Mouse (Mus musculus): Measurements from ENCODE around the gene Pou5f1. TPM values are rescaled to one million over a fixed set of nuclear protein-coding genes. Genes with fewer than 3 reads are reported as not detected.

Gene Pou5f1
- polyA plus RNA-seq, 1 experiment from 2014 or later = 0.56 TPM

- Histone ChIP-seq H3K9ac (replicated peaks) (no peak overlapping the region), H3K4me3 (replicated peaks) (no peak overlapping the region), H3K4me2 (no peak overlapping the region), H3K27me3 (no peaks in the 10 kb centered on the region), H3K9me3 (no peaks in the 10 kb centered on the region), H3K4me1 (replicated peaks) (no peaks in the 10 kb centered on the region), H3K36me3 (no peaks in the 10 kb centered on the region), H3K27ac (no peak overlapping the region)
- no peak for ATAC-seq (ENCODE audit: insufficient number of reproducible peaks, insufficient read depth, low FRiP score, low TSS enrichment, low read depth)
- 52% methylated on average over 10 of the region's 10 CpGs for WGBS
Observed at GRCm38 (mm10) chr17:35539540-35539939, 33.7 kb downstream of the Pou5f1 start.

GRCm38 (mm10) chr17:35542761-35543411, 37.1 kb downstream of the Pou5f1 start:
- Histone ChIP-seq H3K4me1 (replicated peaks) (no peaks in the 10 kb centered on the region), H3K4me2 (no peak overlapping the region), H3K27me3 (no peaks in the 10 kb centered on the region), H3K4me3 (replicated peaks) (no peak overlapping the region), H3K9me3 (no peaks in the 10 kb centered on the region), H3K27ac (no peak overlapping the region), H3K9ac (replicated peaks) (no peak overlapping the region), H3K36me3 (no peaks in the 10 kb centered on the region)
- no peak for ATAC-seq (ENCODE audit: insufficient number of reproducible peaks, insufficient read depth, low FRiP score, low TSS enrichment, low read depth)
- WGBS = 85% methylated on average over 15 of the region's 15 CpGs

GRCm38 (mm10) chr17:35543412-35543861, 37.6 kb downstream of the Pou5f1 start:
- no peaks in the 10 kb centered on the region for H3K36me3 ChIP-seq
- H3K9ac ChIP-seq (replicated peaks) = no peak overlapping the region
- no peaks in the 10 kb centered on the region for H3K9me3 ChIP-seq
- no peaks in the 10 kb centered on the region for H3K27me3 ChIP-seq
- no peaks in the 10 kb centered on the region for H3K4me1 ChIP-seq (replicated peaks)
- ATAC-seq (ENCODE audit: insufficient number of reproducible peaks, insufficient read depth, low FRiP score, low TSS enrichment, low read depth) = no peak
- WGBS = 65% methylated on average over 14 of the region's 14 CpGs
- no peak overlapping the region for H3K4me3 ChIP-seq (replicated peaks)
- no peak overlapping the region for H3K4me2 ChIP-seq
- H3K27ac ChIP-seq = no peak overlapping the region

- Histone ChIP-seq H3K9ac (replicated peaks) (no peak overlapping the region), H3K4me2 (no peak overlapping the region), H3K27me3 (no peaks in the 10 kb centered on the region), H3K27ac (no peak overlapping the region), H3K36me3 (no peaks in the 10 kb centered on the region), H3K4me3 (replicated peaks) (no peak overlapping the region), H3K4me1 (replicated peaks) (no peaks in the 10 kb centered on the region), H3K9me3 (no peaks in the 10 kb centered on the region)
- 84% methylated on average over 6 of the region's 6 CpGs for WGBS
- no peak for ATAC-seq (ENCODE audit: insufficient number of reproducible peaks, insufficient read depth, low FRiP score, low TSS enrichment, low read depth)
Observed at GRCm38 (mm10) chr17:35544001-35544400, 38.2 kb downstream of the Pou5f1 start.

GRCm38 (mm10) chr17:35544680-35545079, 38.9 kb downstream of the Pou5f1 start:
- no peak overlapping the region for H3K4me2 ChIP-seq
- 39% methylated on average over 6 of the region's 6 CpGs for WGBS
- H3K9me3 ChIP-seq = no peaks in the 10 kb centered on the region
- H3K27ac ChIP-seq = no peak overlapping the region
- no peaks in the 10 kb centered on the region for H3K36me3 ChIP-seq
- no peaks in the 10 kb centered on the region for H3K27me3 ChIP-seq
- no peak overlapping the region for H3K4me3 ChIP-seq (replicated peaks)
- ATAC-seq (ENCODE audit: insufficient number of reproducible peaks, insufficient read depth, low FRiP score, low TSS enrichment, low read depth) = no peak
- H3K4me1 ChIP-seq (replicated peaks) = no peaks in the 10 kb centered on the region
- no peak overlapping the region for H3K9ac ChIP-seq (replicated peaks)

GRCm38 (mm10) chr17:35547465-35547864, 41.6 kb downstream of the Pou5f1 start:
- no peak overlapping the region for H3K27ac ChIP-seq
- ATAC-seq (ENCODE audit: insufficient number of reproducible peaks, insufficient read depth, low FRiP score, low TSS enrichment, low read depth) = no peak
- no peak overlapping the region for H3K4me2 ChIP-seq
- H3K9ac ChIP-seq (replicated peaks) = no peak overlapping the region
- H3K27me3 ChIP-seq = no peaks in the 10 kb centered on the region
- no peaks in the 10 kb centered on the region for H3K9me3 ChIP-seq
- 61% methylated on average over 2 of the region's 2 CpGs for WGBS
- H3K4me3 ChIP-seq (replicated peaks) = no peak overlapping the region
- H3K4me1 ChIP-seq (replicated peaks) = no peaks in the 10 kb centered on the region
- H3K36me3 ChIP-seq = no peaks in the 10 kb centered on the region

GRCm38 (mm10) chr17:35548636-35549035, 42.8 kb downstream of the Pou5f1 start:
- WGBS = 32% methylated on average over 5 of the region's 5 CpGs
- ATAC-seq (ENCODE audit: insufficient number of reproducible peaks, insufficient read depth, low FRiP score, low TSS enrichment, low read depth) = no peak
- Histone ChIP-seq H3K36me3 (no peaks in the 10 kb centered on the region), H3K4me1 (replicated peaks) (no peaks in the 10 kb centered on the region), H3K4me3 (replicated peaks) (no peak overlapping the region), H3K4me2 (no peak overlapping the region), H3K27me3 (no peaks in the 10 kb centered on the region), H3K9ac (replicated peaks) (no peak overlapping the region), H3K9me3 (no peaks in the 10 kb centered on the region), H3K27ac (no peak overlapping the region)

GRCm38 (mm10) chr17:35549437-35550142, 43.8 kb downstream of the Pou5f1 start:
- no peak for ATAC-seq (ENCODE audit: insufficient number of reproducible peaks, insufficient read depth, low FRiP score, low TSS enrichment, low read depth)
- no peak overlapping the region for H3K9ac ChIP-seq (replicated peaks)
- H3K4me2 ChIP-seq = no peak overlapping the region

GRCm38 (mm10) chr17:35550143-35550494, 44.3 kb downstream of the Pou5f1 start:
- ATAC-seq (ENCODE audit: insufficient number of reproducible peaks, insufficient read depth, low FRiP score, low TSS enrichment, low read depth) = no peak
- no peak overlapping the region for H3K4me2 ChIP-seq
- no peak overlapping the region for H3K27ac ChIP-seq
- no peaks in the 10 kb centered on the region for H3K36me3 ChIP-seq
- H3K9me3 ChIP-seq = no peaks in the 10 kb centered on the region
- no peaks in the 10 kb centered on the region for H3K27me3 ChIP-seq
- H3K9ac ChIP-seq (replicated peaks) = no peak overlapping the region
- H3K4me3 ChIP-seq (replicated peaks) = no peak overlapping the region
- WGBS = 95% methylated on average over 4 of the region's 4 CpGs
- H3K4me1 ChIP-seq (replicated peaks) = no peaks in the 10 kb centered on the region

More at GRCm38 (mm10) chr17:35549437-35550142, 43.8 kb downstream of the Pou5f1 start:
- Histone ChIP-seq H3K9me3 (no peaks in the 10 kb centered on the region), H3K36me3 (no peaks in the 10 kb centered on the region), H3K27ac (no peak overlapping the region), H3K4me1 (replicated peaks) (no peaks in the 10 kb centered on the region), H3K27me3 (no peaks in the 10 kb centered on the region), H3K4me3 (replicated peaks) (no peak overlapping the region)
- 64% methylated on average over 15 of the region's 15 CpGs for WGBS

GRCm38 (mm10) chr17:35550871-35551270, 45.1 kb downstream of the Pou5f1 start:
- Histone ChIP-seq H3K27ac (no peak overlapping the region), H3K9me3 (no peaks in the 10 kb centered on the region), H3K4me1 (replicated peaks) (no peaks in the 10 kb centered on the region), H3K4me2 (no peak overlapping the region), H3K9ac (replicated peaks) (no peak overlapping the region), H3K36me3 (no peaks in the 10 kb centered on the region), H3K27me3 (no peaks in the 10 kb centered on the region), H3K4me3 (replicated peaks) (no peak overlapping the region)
- ATAC-seq (ENCODE audit: insufficient number of reproducible peaks, insufficient read depth, low FRiP score, low TSS enrichment, low read depth) = no peak
- 39% methylated on average over 8 of the region's 8 CpGs for WGBS

GRCm38 (mm10) chr17:35551881-35552414, 46.1 kb downstream of the Pou5f1 start, which contains the start of gene Cdsn:
TSS of gene Cdsn (plus strand) at chr17:35552128.
- Histone ChIP-seq H3K9me3 (no peaks in the 10 kb centered on the region), H3K4me2 (no peak within 1 kb of the TSS), H3K36me3 (no peaks in the 10 kb centered on the region), H3K4me1 (replicated peaks) (no peaks in the 10 kb centered on the region), H3K27ac (no peak within 1 kb of the TSS), H3K4me3 (replicated peaks) (no peak within 1 kb of the TSS), H3K27me3 (no peaks in the 10 kb centered on the region), H3K9ac (replicated peaks) (no peak within 1 kb of the TSS)
- WGBS = 79% methylated on average over 10 of the region's 10 CpGs
- ATAC-seq (ENCODE audit: insufficient number of reproducible peaks, insufficient read depth, low FRiP score, low TSS enrichment, low read depth) = no peak

All from limb, embryonic 12.5 days (tissue).